Mouse (Mus musculus) c-Kit-positive CD71-positive TER-119-negative erythroid progenitor cells, embryonic 14.5 days (primary cell): ENCODE results near the gene Klhl22.

Experiments used
- DNase-seq: peaks from one replicate; pipeline ENCODE4 v3.0.0-alpha.2; 2013; ENCODE audit warnings: low read depth

Klhl22 gene

DNA sequence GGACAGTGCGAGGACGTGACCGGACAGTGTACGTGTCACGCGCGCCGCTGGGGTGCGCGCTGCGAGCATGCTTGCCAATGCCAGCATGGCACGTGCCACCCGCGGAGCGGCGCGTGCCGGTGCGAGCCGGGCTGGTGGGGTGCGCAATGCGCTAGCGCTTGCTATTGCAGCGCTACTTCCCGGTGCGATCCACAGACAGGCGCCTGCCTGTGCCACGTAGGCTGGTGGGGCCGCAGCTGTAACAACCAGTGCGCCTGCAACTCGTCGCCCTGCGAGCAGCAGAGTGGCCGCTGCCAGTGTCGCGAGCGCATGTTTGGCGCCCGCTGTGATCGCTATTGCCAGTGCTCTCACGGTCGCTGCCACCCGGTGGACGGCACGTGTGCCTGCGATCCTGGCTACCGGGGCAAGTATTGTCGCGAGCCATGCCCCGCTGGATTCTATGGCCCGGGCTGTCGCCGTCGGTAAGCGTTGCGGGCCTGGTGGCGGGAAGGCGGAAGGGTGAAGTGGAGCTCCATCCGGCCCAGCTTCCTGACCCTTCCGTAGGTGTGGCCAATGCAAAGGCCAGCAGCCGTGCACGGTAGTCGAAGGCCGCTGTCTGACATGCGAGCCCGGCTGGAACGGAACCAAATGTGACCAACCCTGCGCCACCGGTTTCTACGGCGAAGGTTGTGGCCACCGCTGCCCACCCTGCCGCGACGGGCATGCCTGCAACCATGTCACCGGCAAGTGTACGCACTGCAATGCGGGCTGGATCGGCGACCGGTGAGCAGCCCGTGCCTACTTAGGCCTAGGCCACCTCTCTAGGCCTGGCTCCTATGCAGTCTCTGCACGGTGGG, 43.6 kb downstream of the Klhl22 start:
- DNase-seq = no peak

DNA sequence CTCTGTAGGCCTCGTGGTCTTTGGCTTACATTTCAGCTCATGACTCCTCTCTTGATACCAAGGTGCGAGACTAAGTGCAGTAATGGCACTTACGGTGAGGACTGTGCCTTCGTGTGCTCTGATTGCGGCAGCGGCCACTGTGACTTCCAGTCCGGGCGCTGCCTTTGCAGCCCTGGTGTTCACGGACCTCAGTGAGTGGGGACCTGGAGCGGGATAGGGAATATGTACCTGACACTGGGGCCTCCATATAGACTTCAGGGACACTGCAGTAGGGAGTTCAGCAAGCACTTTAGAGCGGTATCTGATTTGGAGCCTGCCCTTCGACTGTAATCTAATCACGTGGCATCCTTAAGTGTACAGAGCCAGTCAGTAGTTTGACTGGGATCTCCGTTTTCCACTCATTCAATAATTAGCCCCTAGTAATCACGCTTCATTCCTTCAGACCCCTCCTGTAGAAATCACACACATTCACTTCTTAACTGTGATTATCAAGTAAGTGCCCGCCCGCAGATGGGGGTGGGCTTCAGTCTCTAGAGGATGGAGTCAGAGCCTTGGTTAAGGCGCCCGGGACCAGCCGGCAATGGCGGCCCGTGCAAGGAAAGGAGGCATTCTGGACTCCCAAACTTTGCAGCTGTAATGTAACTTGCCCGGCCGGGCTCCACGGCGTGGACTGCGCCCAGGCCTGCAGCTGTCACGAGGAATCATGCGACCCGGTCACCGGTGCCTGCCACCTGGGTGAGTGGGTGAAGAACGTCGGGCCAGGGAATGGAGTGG, 44.4 kb downstream of the Klhl22 start:
- DNase-seq = no peak

DNA sequence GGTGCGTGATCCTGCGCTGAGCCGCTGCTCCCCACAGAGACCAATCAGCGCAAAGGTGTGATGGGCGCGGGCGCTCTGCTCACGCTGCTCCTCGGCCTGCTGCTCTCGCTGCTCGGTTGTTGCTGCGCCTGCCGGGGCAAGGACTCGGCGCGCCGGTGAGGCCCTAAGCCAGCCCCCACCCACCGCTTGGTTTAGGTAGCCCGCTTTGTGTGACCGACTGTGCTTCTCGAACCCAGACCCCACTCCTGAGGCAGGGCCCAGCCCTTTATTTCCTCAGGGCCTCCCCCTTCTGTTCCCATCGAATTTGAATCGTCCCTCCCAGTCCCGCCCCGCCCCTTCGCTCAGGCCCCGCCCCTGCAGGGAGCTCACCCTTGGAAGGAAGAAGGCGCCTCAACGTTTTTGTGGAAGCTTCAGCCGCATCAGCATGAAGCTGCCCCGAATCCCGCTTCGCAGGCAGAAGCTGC, 45.1 kb downstream of the Klhl22 start:
- DNase-seq = peak; percentile 40

DNA sequence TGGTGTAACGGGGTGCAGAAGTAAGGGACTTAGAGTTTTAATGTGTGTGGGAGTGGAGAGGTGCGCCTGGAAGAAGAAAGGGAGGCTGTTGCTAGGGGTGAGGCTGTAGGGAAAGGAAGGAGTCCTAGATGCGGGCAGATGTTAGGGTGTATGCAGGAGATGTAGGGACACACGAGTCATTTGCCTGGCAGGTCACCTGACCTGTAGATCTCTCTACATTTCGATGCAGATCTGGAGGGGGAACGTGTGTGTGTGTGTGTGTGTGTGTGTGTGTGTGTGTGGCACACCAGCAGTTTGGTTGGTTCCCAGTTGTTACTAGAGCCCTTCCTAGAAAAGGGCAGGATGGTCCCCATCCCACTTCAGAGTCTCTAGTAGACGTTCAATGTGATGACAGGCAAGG, 45.6 kb downstream of the Klhl22 start:
- DNase-seq = no peak

DNA sequence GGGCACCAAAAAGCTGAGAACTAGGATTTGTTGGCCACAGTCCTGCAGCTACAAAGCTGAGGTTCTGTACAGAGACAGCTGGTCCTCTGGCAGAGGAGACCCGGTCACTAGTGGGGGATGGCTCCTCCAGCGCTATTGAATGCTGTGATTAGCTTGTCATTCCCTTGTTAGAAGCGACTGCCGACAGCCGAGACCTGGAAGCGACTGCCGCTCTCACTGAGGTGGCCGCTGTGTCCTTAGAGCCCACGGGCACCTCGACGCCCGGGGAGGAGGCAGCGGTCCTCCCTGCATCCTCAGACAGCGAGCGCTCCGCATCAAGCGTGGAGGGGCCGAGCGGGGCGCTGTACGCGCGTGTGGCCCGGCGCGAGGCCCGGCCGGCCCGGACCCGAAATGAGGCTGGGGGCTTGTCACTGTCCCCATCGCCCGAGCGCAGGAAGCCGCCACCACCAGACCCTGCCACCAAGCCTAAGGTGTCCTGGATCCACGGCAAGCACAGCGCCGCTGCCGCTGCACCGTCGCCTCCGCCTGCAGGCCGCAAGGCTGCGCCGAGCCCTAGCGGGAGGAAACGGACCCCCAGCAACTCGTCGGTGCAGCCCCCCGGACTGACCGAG, 47.3 kb downstream of the Klhl22 start:
- no peak for DNase-seq

DNA sequence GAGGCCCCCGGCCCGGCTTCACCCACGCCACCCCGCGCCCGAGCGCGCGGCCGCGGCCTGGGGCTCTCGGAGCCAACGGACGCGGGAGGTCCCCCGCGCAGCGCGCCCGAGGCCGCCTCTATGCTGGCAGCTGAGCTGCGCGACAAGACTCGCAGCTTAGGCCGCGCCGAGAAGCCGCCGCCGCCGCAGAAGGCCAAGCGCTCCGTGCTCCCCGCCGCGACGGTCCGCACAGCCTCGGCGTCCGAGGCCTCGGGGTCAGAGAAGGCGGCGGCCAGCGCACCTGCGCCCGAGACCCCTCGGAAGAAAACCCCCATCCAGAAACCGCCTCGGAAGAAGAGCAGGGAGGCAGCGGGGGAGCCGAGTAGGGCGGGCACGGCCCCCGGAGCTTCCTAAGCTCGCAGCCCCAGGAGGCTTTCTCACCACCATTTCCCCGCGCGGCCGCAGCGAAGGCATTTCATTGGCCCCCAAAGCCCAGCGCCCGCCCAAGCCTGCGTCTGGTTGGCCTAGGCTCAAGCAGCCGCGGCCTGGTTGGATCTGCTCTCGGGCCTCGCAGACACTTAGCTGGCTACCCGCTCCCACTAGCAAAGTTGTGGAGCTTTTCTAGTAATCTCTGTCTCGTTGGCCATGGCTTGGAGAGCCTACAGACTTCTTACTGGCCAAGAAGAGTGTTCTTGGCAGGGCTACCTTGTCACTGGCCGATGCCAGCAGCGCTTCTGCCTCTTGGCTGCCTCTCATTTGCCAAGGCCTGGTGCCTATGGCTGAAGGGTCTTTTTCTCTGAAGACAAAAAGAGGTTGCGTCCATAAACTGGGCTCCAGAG, 48.0 kb downstream of the Klhl22 start:
- DNase-seq = peak; percentile 73

DNA sequence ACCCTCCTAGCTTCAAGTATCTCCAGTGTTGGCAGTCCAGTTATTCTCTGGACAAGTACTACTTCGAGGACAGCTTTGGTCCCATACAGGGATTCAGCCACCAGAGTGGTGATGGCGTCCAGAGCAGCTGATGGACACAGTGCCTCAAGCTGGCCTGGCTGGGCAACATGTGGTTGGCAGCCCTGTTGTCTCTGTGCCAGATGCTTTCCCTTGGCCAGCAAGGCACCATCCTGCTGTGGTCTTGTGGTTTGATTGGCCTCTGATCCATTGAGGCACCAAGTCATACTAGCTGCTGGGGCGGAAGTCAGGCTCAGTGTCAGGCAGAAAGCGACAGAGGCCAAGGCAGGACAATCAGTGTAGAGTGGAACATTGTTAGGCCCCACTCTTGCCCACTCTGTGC, 49.7 kb downstream of the Klhl22 start:
- no peak for DNase-seq

DNA sequence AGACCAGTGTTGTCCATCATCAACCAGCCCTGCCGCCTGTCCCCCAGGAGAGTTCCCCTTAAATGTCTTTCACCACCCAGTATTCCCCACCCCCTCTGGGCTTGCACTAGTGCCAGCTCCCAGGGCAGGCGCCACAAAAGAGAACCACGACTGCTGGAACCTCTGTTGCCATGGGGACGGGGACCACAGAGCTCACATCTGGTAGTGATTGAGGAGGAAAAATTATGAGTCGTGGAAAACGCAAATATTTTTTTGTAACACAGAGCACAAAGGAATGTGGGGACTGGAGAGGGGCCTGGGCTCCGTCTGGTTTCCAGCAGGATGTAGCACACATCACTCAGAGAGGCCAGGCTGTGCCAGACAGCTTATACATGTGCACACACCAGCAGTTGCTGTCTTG, 50.3 kb downstream of the Klhl22 start:
- DNase-seq = no peak

DNA sequence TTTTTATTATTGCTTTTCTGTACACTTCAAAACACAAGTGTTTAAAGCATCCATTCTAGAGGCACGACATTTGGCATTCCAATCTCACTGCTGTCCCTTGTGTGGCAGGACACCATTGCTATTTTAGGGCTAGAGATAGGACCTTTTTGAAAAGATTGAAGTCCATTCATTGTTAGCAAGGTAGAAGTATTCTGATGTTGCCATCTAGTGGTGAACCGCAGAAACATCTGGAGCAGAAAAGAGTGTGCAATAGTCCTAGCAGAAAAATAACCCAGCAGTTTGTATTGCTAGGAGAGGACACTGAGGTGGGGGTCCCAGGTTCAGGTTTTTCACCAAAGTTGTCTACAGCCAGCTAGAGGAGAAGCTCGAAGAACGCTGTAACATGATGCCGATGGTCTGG, 52.7 kb downstream of the Klhl22 start:
- DNase-seq = peak; percentile 40

DNA sequence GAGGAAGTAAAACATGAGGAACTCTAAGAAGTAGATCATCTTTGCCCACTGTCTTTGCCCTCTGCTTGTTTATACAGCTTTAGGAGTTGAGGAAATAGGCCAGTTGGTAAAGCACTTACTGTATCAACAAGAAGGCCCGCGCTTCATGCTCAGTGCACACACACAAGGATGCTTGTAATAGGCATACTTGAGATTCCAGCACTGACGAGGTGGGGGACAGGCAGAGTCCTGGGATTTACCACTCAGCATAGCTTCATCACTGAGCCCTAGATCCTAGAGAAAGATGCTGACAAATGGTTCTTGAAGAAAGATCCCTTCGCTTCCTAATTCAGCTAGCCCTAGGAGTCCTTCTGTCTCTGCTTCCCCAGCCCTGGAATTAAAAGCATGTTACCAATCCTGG, 53.8 kb downstream of the Klhl22 start:
- DNase-seq = no peak

DNA sequence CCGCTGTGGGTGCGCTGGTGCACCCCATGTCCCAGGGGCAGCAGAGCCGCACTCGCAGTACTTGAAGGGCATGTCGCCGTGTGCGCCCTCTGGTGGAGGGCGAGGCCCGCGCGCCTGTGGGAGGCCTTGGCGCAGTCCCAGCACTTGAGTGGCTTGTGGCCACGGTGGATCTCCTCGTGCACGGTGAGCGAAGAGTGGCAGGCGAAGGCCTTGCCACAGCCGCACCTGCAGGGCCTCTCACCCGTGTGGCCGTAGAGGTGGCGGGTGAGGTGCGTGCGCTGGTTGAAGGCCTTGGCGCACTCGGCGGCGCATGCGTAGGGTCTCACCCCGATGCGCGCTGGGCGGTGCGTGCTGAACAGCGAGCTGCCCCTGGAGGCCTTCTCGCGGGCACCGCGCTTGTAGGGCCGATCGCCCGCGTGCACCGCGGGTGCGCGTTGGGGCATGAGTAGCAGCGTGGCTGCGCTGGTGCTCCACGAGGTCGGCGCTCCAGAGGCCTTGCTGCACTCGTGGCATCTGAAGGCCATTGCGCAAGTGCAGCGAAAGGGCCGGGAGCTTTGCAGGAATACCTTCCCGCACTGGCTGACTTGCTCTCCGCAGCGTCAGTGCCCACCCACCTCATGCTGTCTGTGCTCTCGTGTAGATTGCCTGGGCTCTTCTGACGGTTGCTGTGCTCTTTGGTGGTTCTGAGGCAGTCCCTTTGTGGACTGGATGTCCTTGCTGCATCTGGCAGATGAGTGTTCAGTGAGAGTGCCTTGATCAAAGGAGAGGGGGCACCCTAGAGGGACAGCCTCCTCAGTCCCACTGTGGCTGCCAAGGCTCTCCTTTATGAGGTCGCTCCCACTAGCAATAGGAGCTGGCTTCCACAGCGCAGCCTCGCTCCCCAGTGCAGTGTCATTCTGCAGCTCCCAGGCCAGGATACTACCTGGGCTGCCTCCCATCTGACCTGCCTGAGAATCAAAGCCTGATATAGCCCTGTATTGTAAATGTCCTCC, 56.3 kb downstream of the Klhl22 start:
- DNase-seq = peak; percentile 67

DNA sequence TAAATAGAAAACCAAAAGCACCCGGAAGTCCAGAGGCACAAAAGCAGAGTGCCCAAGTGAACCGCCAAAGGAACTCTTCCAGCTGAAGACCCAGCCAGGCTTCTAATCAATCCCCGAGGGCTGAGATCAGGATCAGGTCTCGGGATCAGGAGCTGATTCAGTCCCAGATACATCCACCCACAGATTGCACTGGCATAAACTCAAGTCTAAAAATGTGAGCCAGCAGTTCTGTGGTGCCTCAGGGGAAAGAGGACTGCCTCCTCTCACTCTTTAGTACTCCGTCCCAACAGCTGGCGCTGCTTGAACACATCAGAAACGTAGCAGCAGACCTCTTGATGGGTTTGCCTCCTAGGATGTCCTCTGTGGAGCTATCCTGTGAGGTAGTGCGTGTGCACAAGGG, 57.1 kb downstream of the Klhl22 start:
- no peak for DNase-seq

DNA sequence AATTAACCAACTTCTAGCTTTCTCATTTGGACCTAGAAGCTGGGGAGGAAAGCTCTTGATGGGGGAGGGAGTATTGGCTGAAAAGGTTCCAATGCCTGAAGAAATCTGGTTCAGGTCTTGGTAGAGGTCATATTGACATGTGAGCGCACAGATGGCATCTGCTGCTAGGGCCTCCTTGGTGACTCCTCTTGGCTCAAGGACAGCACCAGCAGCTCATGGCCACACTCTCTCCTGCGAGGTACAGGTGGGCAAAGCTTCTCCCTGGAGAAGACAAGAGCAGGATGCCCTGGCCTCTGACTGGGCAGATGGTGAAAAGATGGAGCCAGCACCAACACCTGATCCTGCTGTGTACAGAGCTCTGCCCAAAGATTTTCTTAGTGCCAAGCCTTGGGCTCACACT, 67.1 kb downstream of the Klhl22 start:
- DNase-seq = no peak

DNA sequence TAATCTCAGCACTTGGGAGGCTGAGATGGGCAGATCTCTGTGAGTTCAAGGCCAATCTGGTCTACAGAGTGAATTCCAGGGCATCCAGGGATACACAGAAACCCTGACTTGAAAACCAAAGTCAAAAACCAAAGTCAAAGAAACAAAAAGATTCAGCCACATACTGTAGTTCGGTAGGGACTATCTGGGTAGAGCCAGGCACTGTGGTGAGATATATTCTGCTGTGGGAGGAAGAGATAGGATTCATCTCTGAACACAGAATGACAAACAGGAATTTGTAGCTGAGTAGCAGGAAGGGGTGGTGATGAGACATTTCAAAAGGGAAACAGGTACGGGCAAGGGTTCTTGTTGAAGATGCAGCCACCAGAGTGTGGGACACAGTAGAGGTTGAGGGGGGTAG, 68.8 kb downstream of the Klhl22 start:
- DNase-seq = no peak

DNA sequence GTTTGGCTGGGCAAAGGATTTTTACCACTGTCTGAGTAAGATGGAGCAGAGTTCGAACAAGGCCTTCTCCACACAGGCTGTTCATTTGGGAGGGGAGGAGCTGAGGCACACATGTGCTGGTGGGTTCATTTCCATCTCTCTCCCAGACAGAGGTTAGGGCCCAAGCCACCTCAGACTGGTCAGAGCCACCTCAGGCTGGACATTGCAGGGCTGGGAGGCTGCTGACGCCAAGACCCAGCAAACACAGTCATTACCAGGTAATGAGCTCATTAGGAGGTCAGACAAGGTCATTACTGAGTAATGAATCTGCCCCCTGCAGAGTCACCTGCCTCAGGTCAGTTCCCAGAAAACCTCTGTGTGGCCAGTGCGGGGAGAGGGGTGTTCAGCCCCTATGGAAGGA, 69.4 kb downstream of the Klhl22 start:
- no peak for DNase-seq

DNA sequence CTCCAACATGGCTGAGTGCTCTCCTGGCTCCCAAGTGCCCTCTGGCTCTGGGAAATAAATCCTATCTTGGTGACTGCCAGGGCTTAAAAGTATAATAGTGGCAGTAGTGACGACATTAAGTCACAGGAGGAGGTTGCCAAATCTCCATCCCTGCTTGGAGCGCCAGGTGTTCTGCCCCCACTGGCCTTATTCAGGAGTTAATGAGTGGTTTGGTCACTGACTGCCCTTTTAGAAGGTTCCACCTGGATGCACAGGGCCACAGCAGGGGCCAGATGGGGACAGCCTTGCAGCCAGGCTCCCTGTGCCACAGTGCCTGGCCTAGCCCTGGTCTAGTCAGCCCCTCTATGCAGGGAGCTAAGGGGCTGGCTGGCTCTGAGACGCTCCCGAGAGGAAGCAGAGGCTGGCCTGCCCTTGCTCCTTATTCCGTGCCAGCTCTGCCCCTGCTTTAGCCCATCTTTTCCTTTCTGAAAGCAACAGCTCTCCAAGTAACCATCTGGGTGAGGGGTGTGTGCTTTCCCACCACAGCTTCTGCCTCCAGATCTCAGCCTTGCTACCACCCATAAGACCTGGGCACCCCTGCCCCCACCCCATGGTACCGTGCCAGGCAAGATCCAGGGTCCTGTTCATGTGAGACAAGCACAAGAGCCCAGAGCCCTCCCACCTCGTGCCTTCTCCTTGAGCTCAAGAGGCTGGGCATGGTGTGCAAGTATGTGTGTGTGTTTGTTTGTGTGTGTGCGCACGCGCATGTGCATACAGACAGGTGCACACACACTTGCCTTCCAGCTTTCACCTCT, 71.2 kb downstream of the Klhl22 start:
- DNase-seq = no peak

DNA sequence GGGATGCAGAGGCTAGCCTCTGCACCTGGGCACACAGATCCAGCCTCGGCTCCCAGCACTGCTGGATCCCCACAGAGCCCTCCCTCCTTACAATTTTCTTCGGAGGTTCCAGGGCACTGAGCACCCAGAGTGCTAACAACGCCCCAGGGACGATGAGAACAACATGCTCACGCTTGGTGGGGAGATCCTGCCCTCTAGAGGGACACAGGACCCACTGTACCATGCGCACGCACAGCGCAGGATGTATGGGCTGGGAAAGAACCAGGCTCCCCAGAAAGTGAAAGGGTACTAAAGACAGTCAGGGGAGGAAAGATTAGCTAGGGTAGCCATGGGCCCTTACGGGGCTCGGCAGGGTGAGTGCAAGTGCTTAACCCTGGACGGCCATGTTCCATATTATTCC, 72.4 kb downstream of the Klhl22 start:
- DNase-seq = no peak

DNA sequence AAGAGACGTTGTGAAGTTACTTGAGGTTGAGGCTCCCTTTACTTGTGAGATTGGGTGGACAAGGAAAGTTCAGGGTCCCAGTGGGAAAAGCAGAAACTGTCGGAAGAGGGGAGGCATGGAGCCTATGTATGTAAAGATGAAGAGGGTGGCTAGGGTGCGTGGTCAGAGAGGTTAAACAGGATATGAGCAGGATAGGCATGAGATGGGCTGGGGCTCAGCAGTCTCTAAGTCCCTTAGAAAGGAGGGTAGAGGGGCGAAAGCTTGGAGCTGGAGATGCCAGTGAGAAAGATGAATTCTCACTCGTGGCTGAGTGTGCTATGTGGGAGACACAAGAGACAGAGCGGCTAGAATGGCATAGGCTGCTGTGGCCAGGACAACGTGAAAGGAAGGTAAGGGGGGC, 73.4 kb downstream of the Klhl22 start, which contains the start of gene B830017H08Rik:
Gene B830017H08Rik, plus strand, starts transcription at position 301 of the 400 bp plus-strand sequence.
- no peak for DNase-seq

DNA sequence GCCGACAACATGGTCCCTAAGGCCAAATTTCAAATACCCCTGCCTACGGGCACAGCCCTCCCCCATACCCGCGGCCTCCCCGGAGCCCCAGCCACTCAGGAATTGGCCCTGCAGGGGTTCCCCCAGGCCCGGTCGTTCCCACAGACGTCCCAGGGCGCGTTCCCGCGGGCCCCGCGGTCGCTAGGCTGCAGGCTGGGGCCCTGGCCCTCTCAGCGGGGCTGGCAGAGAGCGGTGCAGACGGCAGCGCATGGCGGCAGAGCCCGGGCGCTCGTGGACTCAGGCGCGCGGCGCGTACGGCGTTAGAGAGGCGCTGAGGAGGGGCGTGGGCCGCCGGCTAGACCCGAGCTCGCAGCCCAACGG, 73.9 kb downstream of the Klhl22 start:
- no peak for DNase-seq
